Mouse (Mus musculus) G1E (cell line): ENCODE results near the gene Rbm41. TPM values are rescaled to one million over a fixed set of nuclear protein-coding genes. Genes with fewer than 3 reads are reported as not detected.

ENCODE experiments used
- ATAC-seq: 2 replicates; pipeline ENCODE4 v1.8.0; 2016; ENCODE audit warnings: mild to moderate bottlenecking; ENCODE audit not compliant: insufficient number of reproducible peaks, poor library complexity, low FRiP score, severe bottlenecking; ENCODE audit errors: extremely low read depth
- DNase-seq: peaks from one replicate; pipeline ENCODE4 v3.0.0; 2012; ENCODE audit warnings: low spot score
- H3K27me3 ChIP-seq: 2 replicates; pipeline ENCODE4 v1.6.1; 2012; ENCODE audit warnings: mild to moderate bottlenecking, low read length, inconsistent platforms; ENCODE audit not compliant: insufficient read depth
- H3K36me3 ChIP-seq: replicated peaks from 2 replicates; pipeline ENCODE3; 2012; ENCODE audit warnings: mild to moderate bottlenecking, inconsistent platforms
- H3K4me1 ChIP-seq: 2 replicates; pipeline ENCODE4 v1.6.1; 2012; ENCODE audit warnings: low read depth, low read length, inconsistent platforms, mixed read lengths; ENCODE audit not compliant: insufficient read depth
- H3K4me3 ChIP-seq: 2 replicates; pipeline ENCODE4 v1.5.1; 2012; ENCODE audit warnings: low read depth, mild to moderate bottlenecking, inconsistent platforms, low read length, moderate library complexity, mixed read lengths
- H3K9me3 ChIP-seq: replicated peaks from 2 replicates; pipeline ENCODE4 v1.6.1; 2012; ENCODE audit warnings: inconsistent platforms
- CTCF ChIP-seq: IDR thresholded peaks from 2 replicates; pipeline ENCODE4 v1.5.1; 2012; ENCODE audit warnings: low read depth, low read length, inconsistent platforms, mixed read lengths
- GATA1 ChIP-seq: IDR thresholded peaks from 2 replicates; pipeline ENCODE4 v1.6.1; 2012; ENCODE audit warnings: borderline replicate concordance, low read length, inconsistent platforms, mixed read lengths
- GATA2 ChIP-seq: IDR thresholded peaks from 2 replicates; pipeline ENCODE4 v1.6.1; 2012; ENCODE audit warnings: low read depth, low read length, inconsistent platforms, borderline replicate concordance
- POLR2AphosphoS5 ChIP-seq: IDR thresholded peaks from 2 replicates; pipeline ENCODE4 v1.6.1; 2012; ENCODE audit warnings: low read depth, low read length, inconsistent platforms; ENCODE audit not compliant: insufficient replicate concordance
- TAL1 ChIP-seq: conservative IDR thresholded peaks from 2 replicates; pipeline ENCODE4 v1.6.1; 2012; ENCODE audit warnings: low read depth, low read length, inconsistent platforms, mixed read lengths
- polyA plus RNA-seq: library from polyadenylated mRNA; stranded (reverse); fragments of >175 nt; gene quantifications from 2 replicates; pipeline ENCODE4 v1.2.3, GENCODE M21; 2012
- total RNA-seq, 2 experiments: library from RNA; stranded (forward) in 1 of 2; stranded (reverse) in 1 of 2; fragments of 200-1000 nt in 1 of 2; fragments of >200 nt in 1 of 2; fragmentation: Nextera tagmentation in 1 of 2; gene quantifications; 2 replicates each; pipeline ENCODE4 v1.2.3; 2014 to 2017

Gene Rbm41
- total and polyA plus RNA-seq, 3 experiments, result 0.14 to 19.3 (median 8.1) TPM

DNA sequence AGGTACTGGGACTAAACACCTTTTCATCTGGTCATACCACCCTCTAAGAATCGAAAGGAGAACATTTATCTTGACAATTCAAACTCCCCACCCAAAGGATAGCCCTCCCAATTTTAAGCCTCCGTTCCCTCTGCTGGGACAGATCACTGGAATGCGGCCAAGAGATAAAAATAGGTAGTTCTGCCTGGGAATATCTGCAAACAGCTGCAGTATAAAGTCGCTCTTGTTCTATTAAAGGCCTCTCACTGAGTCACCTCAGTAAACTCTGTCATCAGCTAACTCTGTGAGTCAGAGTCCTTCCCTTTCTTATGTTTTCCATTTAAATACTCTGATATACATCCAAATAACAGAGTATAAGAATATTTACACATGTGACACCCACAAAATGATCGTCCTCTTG lies 139.0 kb downstream of the Rbm41 start:
- ATAC-seq, result no peak
- TF ChIP-seq POLR2AphosphoS5, result no peak
- Histone ChIP-seq H3K4me3 (no peak overlapping the region), H3K9me3 (no peaks in the 10 kb centered on the region), H3K36me3 (peaks cover 19% of the 10 kb centered on the region), H3K4me1 (peaks cover 2% of the 10 kb centered on the region; the same call in 1 of the 2 replicates), H3K27me3 (no peaks in the 10 kb centered on the region)
- DNase-seq, result no peak

DNA sequence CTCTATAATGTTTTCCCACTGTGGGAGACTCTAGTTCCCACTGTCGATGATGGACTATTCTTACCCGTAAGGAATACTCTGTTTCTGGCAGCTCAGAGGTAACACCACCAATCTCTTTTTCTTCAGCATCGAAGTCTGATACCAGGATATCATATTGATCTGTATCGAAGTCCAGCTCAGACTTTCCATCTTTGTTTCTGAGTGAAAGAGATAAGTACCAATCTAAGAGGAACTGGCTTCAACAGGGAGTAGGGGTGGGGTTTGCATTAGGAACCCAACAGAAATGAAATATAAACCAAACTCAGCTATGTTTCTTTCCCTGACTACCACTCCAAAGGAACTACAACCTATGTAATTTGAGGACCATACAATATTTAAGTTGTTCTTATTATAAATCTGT lies 143.6 kb downstream of the Rbm41 start:
- Histone ChIP-seq H3K4me1 (peaks cover 5% of the 10 kb centered on the region; the same call in 1 of the 2 replicates), H3K9me3 (no peaks in the 10 kb centered on the region), H3K27me3 (no peaks in the 10 kb centered on the region), H3K4me3 (no peak overlapping the region), H3K36me3 (peaks cover 14% of the 10 kb centered on the region)
- ATAC-seq, result no peak
- no peak for TF ChIP-seq GATA2
- TF ChIP-seq TAL1, result no peak
- TF ChIP-seq CTCF, result no peak
- no peak for TF ChIP-seq GATA1
- TF ChIP-seq POLR2AphosphoS5, result no peak
- DNase-seq, result no peak

DNA sequence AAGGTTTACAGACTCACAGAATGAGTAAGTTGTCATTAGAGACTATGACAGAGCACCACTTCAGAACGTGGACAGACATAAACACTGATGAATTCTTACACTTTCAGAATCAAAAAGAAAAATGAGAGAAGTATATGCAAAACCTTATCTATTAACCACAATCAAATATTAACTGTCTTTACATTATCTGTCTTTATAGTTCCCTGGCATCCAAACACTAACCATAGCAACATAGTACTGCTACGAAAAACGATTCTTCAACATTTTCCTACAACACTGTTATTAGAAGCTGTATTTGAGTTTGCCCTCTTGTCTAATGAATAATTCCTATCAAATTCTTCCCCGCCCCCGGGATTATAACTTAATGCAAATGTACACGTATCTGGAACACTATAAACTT lies 157.3 kb downstream of the Rbm41 start:
- H3K27me3 ChIP-seq, result no peaks in the 10 kb centered on the region
- peaks cover 24% of the 10 kb centered on the region for H3K36me3 ChIP-seq
- ATAC-seq (no peak), DNase-seq (no peak)
- no peak overlapping the region for H3K4me3 ChIP-seq
- H3K9me3 ChIP-seq, result no peaks in the 10 kb centered on the region
- TF ChIP-seq CTCF (no peak), TAL1 (no peak), GATA2 (no peak), POLR2AphosphoS5 (no peak), GATA1 (no peak)
- H3K4me1 ChIP-seq, result no peaks in the 10 kb centered on the region; the same call in 1 of the 2 replicates

Other genes with a start within 250 kb of the Rbm41 start
- gene Ripply1, start 216.2 kb downstream of the Rbm41 start, total RNA-seq (2014; fragmentation: Nextera tagmentation), result not detected in 2 replicates
- not detected in 2 replicates for gene Ripply1, start 216.2 kb downstream of the Rbm41 start, total RNA-seq (2017)
- 0.74 and 0.92 TPM in 2 replicates for gene Ripply1, start 216.2 kb downstream of the Rbm41 start, polyA plus RNA-seq
- 0.24 and 0.90 TPM in 2 replicates for gene Cldn2, start 197.8 kb downstream of the Rbm41 start, total RNA-seq (2014; fragmentation: Nextera tagmentation)
- 0.11 TPM in 1 of 2 replicates, not detected in the other for gene Cldn2, start 197.8 kb downstream of the Rbm41 start, total RNA-seq (2017)
- 0.30 and 0.35 TPM in 2 replicates for gene Cldn2, start 197.8 kb downstream of the Rbm41 start, polyA plus RNA-seq
- 15.1 and 15.6 TPM in 2 replicates for gene Morc4, start 126.9 kb downstream of the Rbm41 start, total RNA-seq (2014; fragmentation: Nextera tagmentation)
- gene Morc4, start 126.9 kb downstream of the Rbm41 start, total RNA-seq (2017), result 4.3 and 6.7 TPM in 2 replicates
- gene Morc4, start 126.9 kb downstream of the Rbm41 start, polyA plus RNA-seq, result 22.8 and 26.4 TPM in 2 replicates
- gene Nup62cl, start 64.1 kb upstream of the Rbm41 start, total RNA-seq (2014; fragmentation: Nextera tagmentation), result not detected in 2 replicates
- gene Nup62cl, start 64.1 kb upstream of the Rbm41 start, total RNA-seq (2017), result not detected in 2 replicates
- gene Nup62cl, start 64.1 kb upstream of the Rbm41 start, polyA plus RNA-seq, result not detected in 2 replicates
- not detected in 2 replicates for gene Pih1h3b, start 64.3 kb upstream of the Rbm41 start, total RNA-seq (2014; fragmentation: Nextera tagmentation)
- not detected in 2 replicates for gene Pih1h3b, start 64.3 kb upstream of the Rbm41 start, total RNA-seq (2017)
- not detected in 2 replicates for gene Pih1h3b, start 64.3 kb upstream of the Rbm41 start, polyA plus RNA-seq